Mouse (Mus musculus): ENCODE measurements around the gene Lrrc32.

GRCm38 (mm10) chr7:98498101-98498500, 9.0 kb downstream of the Lrrc32 start:
- TF ChIP-seq POLR2A (IDR thresholded peaks at IDR 0.05; ENCODE audit: low read depth, low read length) (no peak), ELF1 (IDR thresholded peaks at IDR 0.05; ENCODE audit: low read depth, low read length) (no peak), RAD21 (IDR thresholded peaks at IDR 0.05; ENCODE audit: low read depth, low read length) (no peak), EP300 (IDR thresholded peaks at IDR 0.05; ENCODE audit: low read length) (no peak), CTCF (conservative IDR thresholded peaks at IDR 0.05 in 1 of 2, IDR thresholded peaks at IDR 0.05 in 1 of 2; ENCODE audit: low read depth in 2 of 2, low read length in 2 of 2) (no peak), HCFC1 (IDR thresholded peaks at IDR 0.05; ENCODE audit: low read depth, low read length) (no peak)

Data from CH12.LX (cell line).